Mouse (Mus musculus): ENCODE data around the gene Morn5.

DNA sequence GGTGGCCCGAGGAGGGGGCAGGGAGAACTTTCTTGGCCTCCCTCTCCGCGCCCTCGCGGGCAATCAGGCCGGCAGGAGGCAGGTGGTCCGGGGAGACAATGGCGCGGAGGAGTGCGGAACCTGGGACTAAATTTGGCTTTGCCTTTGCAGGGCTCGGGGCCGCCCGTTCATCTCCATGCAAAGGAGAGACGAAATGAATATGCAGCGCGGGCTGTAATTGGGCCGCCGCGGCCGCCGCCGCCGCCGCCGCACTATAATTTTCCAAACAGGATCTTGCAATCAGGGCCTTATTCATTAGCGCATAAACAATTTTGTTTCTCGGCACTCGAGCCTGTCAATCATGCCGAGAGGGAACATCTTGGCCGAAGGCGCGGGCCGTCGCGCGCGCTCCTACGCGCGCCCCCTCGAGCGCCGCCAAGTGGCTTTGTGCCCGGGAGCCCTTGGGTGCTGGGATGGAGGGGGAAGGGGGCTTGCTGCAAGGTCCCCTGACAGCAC is 37.9 kb upstream of the Morn5 start:
- TF ChIP-seq POLR2A (IDR thresholded peaks at IDR 0.05; ENCODE audit: insufficient read depth, low read depth, low read length) (no peak), CTCF (IDR thresholded peaks at IDR 0.05) (peak; percentile 45), EP300 (IDR thresholded peaks at IDR 0.05; ENCODE audit: insufficient read depth, low read depth, low read length) (no peak)
